Mouse (Mus musculus): ENCODE measurements at regions not wholly inside any gene's neighbourhood (a gene's known extent, or its start where the extent isn't known, plus 50 kb on each side); places are given as distances from the start of the nearest gene placed in this dataset.

- no peak for DNase-seq (ENCODE audit: low spot score in 2 of 2)
- intact Hi-C loops (cut with DNase I) = loop anchor here (5.0 to 10.0 kb wide), 3 partner anchors 520 to 1362 kb away; no protein-coding TSS in a partner anchor
Measured at GRCm38 (mm10) chr7:68974761-68975579, 225.9 kb upstream of the Arrdc4 start.

GRCm38 (mm10) chr7:68945886-68946863 lies 197.1 kb upstream of the Arrdc4 start:
- intact Hi-C loops (cut with DNase I) = no loop called here
- no peak for DNase-seq (ENCODE audit: low spot score in 2 of 2)

GRCm38 (mm10) chr7:68930627-68931334 lies 181.7 kb upstream of the Arrdc4 start:
- intact Hi-C loops (cut with DNase I) = no loop called here
- no peak for DNase-seq (ENCODE audit: low spot score in 2 of 2)

- DNase-seq (ENCODE audit: low spot score in 2 of 2) = no peak
- intact Hi-C loops (cut with DNase I) = no loop called here
Measured at GRCm38 (mm10) chr7:68929669-68930068, 180.6 kb upstream of the Arrdc4 start.

GRCm38 (mm10) chr7:68925640-68926039 lies 176.6 kb upstream of the Arrdc4 start:
- no peak for DNase-seq (ENCODE audit: low spot score in 2 of 2)
- intact Hi-C loops (cut with DNase I) = no loop called here

- no peak for DNase-seq (ENCODE audit: low spot score in 2 of 2)
- intact Hi-C loops (cut with DNase I) = no loop called here
Measured at GRCm38 (mm10) chr7:68918632-68919435, 169.8 kb upstream of the Arrdc4 start.

GRCm38 (mm10) chr7:68917876-68918200 lies 168.8 kb upstream of the Arrdc4 start:
- no peak for DNase-seq (ENCODE audit: low spot score in 2 of 2)
- intact Hi-C loops (cut with DNase I) = no loop called here

GRCm38 (mm10) chr7:68917137-68917875 lies 168.3 kb upstream of the Arrdc4 start:
- no peak for DNase-seq (ENCODE audit: low spot score in 2 of 2)
- intact Hi-C loops (cut with DNase I) = no loop called here

GRCm38 (mm10) chr7:68915976-68916375 lies 166.9 kb upstream of the Arrdc4 start:
- intact Hi-C loops (cut with DNase I) = no loop called here
- DNase-seq (ENCODE audit: low spot score in 2 of 2) = no peak

GRCm38 (mm10) chr7:68914344-68914743 lies 165.3 kb upstream of the Arrdc4 start:
- intact Hi-C loops (cut with DNase I) = no loop called here
- DNase-seq (ENCODE audit: low spot score in 2 of 2) = peak; percentile 47 to 53

GRCm38 (mm10) chr7:68911989-68912655 lies 163.1 kb upstream of the Arrdc4 start:
- intact Hi-C loops (cut with DNase I) = no loop called here
- no peak for DNase-seq (ENCODE audit: low spot score in 2 of 2)

- DNase-seq (ENCODE audit: low spot score in 2 of 2) = no peak
- intact Hi-C loops (cut with DNase I) = no loop called here
Measured at GRCm38 (mm10) chr7:68911562-68911961, 162.5 kb upstream of the Arrdc4 start.

- no peak for DNase-seq (ENCODE audit: low spot score in 2 of 2)
- intact Hi-C loops (cut with DNase I) = no loop called here
Measured at GRCm38 (mm10) chr7:68909694-68910093, 160.7 kb upstream of the Arrdc4 start.

- intact Hi-C loops (cut with DNase I) = loop anchor here (1.0 kb wide), 1 partner anchor 56 kb away; no protein-coding TSS in a partner anchor
- peak; percentile 20 to 58 for DNase-seq (ENCODE audit: low spot score in 2 of 2)
Measured at GRCm38 (mm10) chr7:68908401-68908834, 159.4 kb upstream of the Arrdc4 start.

- intact Hi-C loops (cut with DNase I) = loop anchor here (1.0 kb wide), 1 partner anchor 56 kb away; no protein-coding TSS in a partner anchor
- peak in 1 of 2 experiments; percentile 4 for DNase-seq (ENCODE audit: low spot score in 2 of 2)
Measured at GRCm38 (mm10) chr7:68907867-68908266, 158.8 kb upstream of the Arrdc4 start.

GRCm38 (mm10) chr7:68906771-68907395 lies 157.8 kb upstream of the Arrdc4 start:
- intact Hi-C loops (cut with DNase I) = no loop called here
- peak in 1 of 2 experiments; percentile 8 for DNase-seq (ENCODE audit: low spot score in 2 of 2)

- DNase-seq (ENCODE audit: low spot score in 2 of 2) = peak; percentile 22 to 60
- intact Hi-C loops (cut with DNase I) = no loop called here
Measured at GRCm38 (mm10) chr7:68905793-68906192, 156.8 kb upstream of the Arrdc4 start.

Measured in left cerebral cortex, postnatal 14 days (tissue).